Mouse (Mus musculus): ENCODE measurements around the gene Agxt2.

Agxt2 gene

GRCm38 (mm10) chr15:10426545-10427266 is 68.4 kb downstream of the Agxt2 start:
- no peak for DNase-seq (ENCODE audit: low spot score in 2 of 2)

DNA sequence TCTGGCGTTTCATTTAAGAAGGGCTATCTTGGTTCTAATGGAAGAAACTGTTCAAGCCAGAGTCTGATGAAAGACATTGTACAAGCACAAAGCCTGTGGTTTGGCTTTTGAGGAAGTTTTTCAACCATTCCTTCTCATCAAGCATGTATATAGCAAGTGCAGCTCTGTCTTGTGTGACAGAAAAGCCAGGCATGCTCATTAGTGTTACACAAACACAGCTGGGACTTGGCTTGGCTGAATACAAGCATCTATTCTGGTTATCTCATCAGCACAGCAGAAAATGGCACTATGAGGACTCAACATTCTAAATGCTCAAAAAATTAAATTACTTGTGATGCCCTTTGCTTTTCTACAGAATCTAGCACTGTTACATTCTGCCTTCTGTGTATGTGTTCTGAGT is 78.6 kb downstream of the Agxt2 start:
- no peak for DNase-seq (ENCODE audit: low spot score in 2 of 2)

GRCm38 (mm10) chr15:10439963-10440362 is 81.6 kb downstream of the Agxt2 start:
- no peak for DNase-seq (ENCODE audit: low spot score in 2 of 2)

DNA sequence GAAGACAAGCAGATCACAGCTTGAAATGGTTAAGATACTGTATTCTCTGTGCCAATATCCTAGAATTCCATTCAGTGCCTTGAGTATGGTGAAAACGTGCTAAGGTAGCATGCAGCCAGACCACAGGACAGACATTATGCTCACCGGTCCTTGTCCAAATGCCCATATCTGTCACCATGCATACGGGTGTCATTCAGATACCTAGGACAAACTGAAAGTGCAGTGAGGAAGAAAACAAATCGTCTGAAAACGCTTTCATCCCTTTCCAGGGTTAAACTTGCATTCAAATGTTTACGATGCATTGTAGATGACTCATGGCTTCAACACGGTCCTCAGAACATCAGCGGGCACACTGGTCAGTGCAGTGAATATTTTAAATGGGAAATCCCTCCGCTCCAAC is 83.2 kb downstream of the Agxt2 start:
- DNase-seq (ENCODE audit: low spot score in 2 of 2), result no peak

DNA sequence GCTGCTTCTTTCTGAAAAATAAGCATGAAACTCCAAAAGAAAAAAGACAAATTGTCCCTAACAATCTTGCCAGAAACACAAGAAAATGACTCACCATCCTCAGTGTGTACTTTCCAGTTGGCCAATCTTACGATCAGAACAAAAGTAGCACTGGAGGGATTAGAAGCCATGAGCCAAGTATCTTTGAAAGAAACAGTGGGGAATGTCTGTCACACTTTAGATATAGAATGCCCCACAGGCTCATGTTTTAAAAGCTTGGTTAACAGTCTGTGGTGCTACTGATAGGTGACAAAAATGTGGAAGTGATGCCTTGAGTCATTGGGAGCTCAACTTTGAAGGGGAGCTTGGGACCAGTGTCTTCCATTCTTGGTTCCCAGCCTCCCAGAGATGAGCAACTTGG is 83.9 kb downstream of the Agxt2 start:
- DNase-seq (ENCODE audit: low spot score in 2 of 2), result no peak

DNA sequence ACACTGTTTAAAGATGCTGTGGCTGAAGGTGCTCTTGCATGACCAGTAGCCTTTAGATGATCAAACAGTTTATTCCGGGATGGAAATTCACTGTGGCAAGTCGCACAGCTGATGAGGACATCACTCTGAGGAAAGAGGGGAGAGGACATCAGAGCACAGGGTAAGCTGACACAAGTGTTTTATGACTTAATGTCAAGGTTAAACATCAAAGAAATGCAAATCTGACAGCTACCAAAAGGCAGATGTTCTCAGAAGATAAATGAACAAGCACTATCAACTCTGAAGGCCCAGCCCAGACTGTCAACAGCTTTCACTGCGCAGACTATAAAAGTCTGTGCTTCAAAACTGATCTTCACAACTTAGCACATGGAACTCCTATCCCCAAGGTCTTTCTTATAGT is 88.8 kb downstream of the Agxt2 start:
- no peak for DNase-seq (ENCODE audit: low spot score in 2 of 2)

Measured in urinary bladder, postnatal 4 days (tissue).